Mouse (Mus musculus): ENCODE data around the gene Plod3. TPM values are rescaled to one million over a fixed set of nuclear protein-coding genes. Genes with fewer than 3 reads are reported as not detected.

Gene Plod3
- polyA plus RNA-seq, 1 experiment from 2014 or later, result 64.4 TPM

- 48% methylated on average over 8 of the region's 8 CpGs for WGBS
- no peaks in the 10 kb centered on the region for H3K27me3 ChIP-seq (ENCODE audit: insufficient read depth, low read length)
Observed at GRCm38 (mm10) chr5:137007276-137007675, 20.5 kb downstream of the Plod3 start.

GRCm38 (mm10) chr5:137009988-137010387 lies 23.2 kb downstream of the Plod3 start:
- H3K36me3 ChIP-seq (ENCODE audit: insufficient read depth, low read length), result no peaks in the 10 kb centered on the region
- 31% methylated on average over 3 of the region's 3 CpGs for WGBS
- no peak overlapping the region for H3K4me2 ChIP-seq (replicated peaks; ENCODE audit: low read depth, low read length)
- H3K9ac ChIP-seq (replicated peaks; ENCODE audit: low read length), result no peak overlapping the region
- no peaks in the 10 kb centered on the region for H3K9me3 ChIP-seq (ENCODE audit: low read length)
- no peak overlapping the region for H3K27ac ChIP-seq (ENCODE audit: low read length)
- H3K4me3 ChIP-seq (ENCODE audit: low read length), result no peak overlapping the region
- no peaks in the 10 kb centered on the region for H3K27me3 ChIP-seq (ENCODE audit: insufficient read depth, low read length)
- H3K4me1 ChIP-seq (ENCODE audit: insufficient read depth, low read length), result no peaks in the 10 kb centered on the region
- ATAC-seq (ENCODE audit: low FRiP score, low TSS enrichment), result no peak

More at GRCm38 (mm10) chr5:137007276-137007675, 20.5 kb downstream of the Plod3 start:
- Histone ChIP-seq H3K4me1 (ENCODE audit: insufficient read depth, low read length) (no peaks in the 10 kb centered on the region), H3K36me3 (ENCODE audit: insufficient read depth, low read length) (no peaks in the 10 kb centered on the region), H3K9me3 (ENCODE audit: low read length) (no peaks in the 10 kb centered on the region), H3K4me3 (ENCODE audit: low read length) (no peak overlapping the region), H3K4me2 (replicated peaks; ENCODE audit: low read depth, low read length) (no peak overlapping the region), H3K27ac (ENCODE audit: low read length) (no peak overlapping the region), H3K9ac (replicated peaks; ENCODE audit: low read length) (no peak overlapping the region)
- ATAC-seq (ENCODE audit: low FRiP score, low TSS enrichment), result no peak

GRCm38 (mm10) chr5:137012401-137012950 lies 25.7 kb downstream of the Plod3 start:
- no peak for ATAC-seq (ENCODE audit: low FRiP score, low TSS enrichment)
- Histone ChIP-seq H3K27me3 (ENCODE audit: insufficient read depth, low read length) (no peaks in the 10 kb centered on the region), H3K9ac (replicated peaks; ENCODE audit: low read length) (no peak overlapping the region), H3K36me3 (ENCODE audit: insufficient read depth, low read length) (no peaks in the 10 kb centered on the region), H3K4me3 (ENCODE audit: low read length) (no peak overlapping the region), H3K9me3 (ENCODE audit: low read length) (no peaks in the 10 kb centered on the region; the same call in 1 of the 2 replicates), H3K4me2 (replicated peaks; ENCODE audit: low read depth, low read length) (no peak overlapping the region), H3K4me1 (ENCODE audit: insufficient read depth, low read length) (no peaks in the 10 kb centered on the region), H3K27ac (ENCODE audit: low read length) (no peak overlapping the region)
- 70% methylated on average over 15 of the region's 15 CpGs for WGBS

GRCm38 (mm10) chr5:137015913-137016312 lies 29.1 kb downstream of the Plod3 start:
- Histone ChIP-seq H3K9me3 (ENCODE audit: low read length) (no peaks in the 10 kb centered on the region; the same call in 1 of the 2 replicates), H3K4me3 (ENCODE audit: low read length) (no peak overlapping the region), H3K36me3 (ENCODE audit: insufficient read depth, low read length) (no peaks in the 10 kb centered on the region), H3K9ac (replicated peaks; ENCODE audit: low read length) (no peak overlapping the region), H3K4me2 (replicated peaks; ENCODE audit: low read depth, low read length) (no peak overlapping the region), H3K27me3 (ENCODE audit: insufficient read depth, low read length) (no peaks in the 10 kb centered on the region), H3K4me1 (ENCODE audit: insufficient read depth, low read length) (no peaks in the 10 kb centered on the region), H3K27ac (ENCODE audit: low read length) (no peak overlapping the region)
- ATAC-seq (ENCODE audit: low FRiP score, low TSS enrichment), result no peak
- WGBS, result 94% methylated on average over 3 of the region's 3 CpGs

GRCm38 (mm10) chr5:137024318-137024717 lies 37.5 kb downstream of the Plod3 start:
- Histone ChIP-seq H3K4me1 (ENCODE audit: insufficient read depth, low read length) (peaks cover 13% of the 10 kb centered on the region), H3K9me3 (ENCODE audit: low read length) (no peaks in the 10 kb centered on the region), H3K27ac (ENCODE audit: low read length) (no peak overlapping the region), H3K27me3 (ENCODE audit: insufficient read depth, low read length) (peaks cover 54% of the 10 kb centered on the region), H3K4me3 (ENCODE audit: low read length) (no peak overlapping the region), H3K36me3 (ENCODE audit: insufficient read depth, low read length) (no peaks in the 10 kb centered on the region), H3K9ac (replicated peaks; ENCODE audit: low read length) (no peak overlapping the region), H3K4me2 (replicated peaks; ENCODE audit: low read depth, low read length) (no peak overlapping the region)
- WGBS, result 50% methylated on average over 3 of the region's 3 CpGs
- ATAC-seq (ENCODE audit: low FRiP score, low TSS enrichment), result no peak

- no peaks in the 10 kb centered on the region for H3K36me3 ChIP-seq (ENCODE audit: insufficient read depth, low read length)
- peaks cover 19% of the 10 kb centered on the region for H3K4me1 ChIP-seq (ENCODE audit: insufficient read depth, low read length)
- H3K9ac ChIP-seq (replicated peaks; ENCODE audit: low read length), result no peak overlapping the region
- no peak overlapping the region for H3K4me3 ChIP-seq (ENCODE audit: low read length)
- H3K4me2 ChIP-seq (replicated peaks; ENCODE audit: low read depth, low read length), result 0 out of 2 replicates have a peak overlapping the region, but pooled peaks have one; percentile 8
- H3K27me3 ChIP-seq (ENCODE audit: insufficient read depth, low read length), result peaks cover 60% of the 10 kb centered on the region
- no peaks in the 10 kb centered on the region for H3K9me3 ChIP-seq (ENCODE audit: low read length)
- H3K27ac ChIP-seq (ENCODE audit: low read length), result no peak overlapping the region
- no peak for ATAC-seq (ENCODE audit: low FRiP score, low TSS enrichment)
- WGBS, result 0% methylated on average over 23 of the region's 23 CpGs
Observed at GRCm38 (mm10) chr5:137025132-137025531, 38.3 kb downstream of the Plod3 start.

GRCm38 (mm10) chr5:137026092-137026491 lies 39.3 kb downstream of the Plod3 start, which contains the start of gene Vgf:
TSS of gene Vgf (plus strand) at chr5:137026392.
- H3K36me3 ChIP-seq (ENCODE audit: insufficient read depth, low read length), result no peaks in the 10 kb centered on the region
- peaks cover 70% of the 10 kb centered on the region for H3K27me3 ChIP-seq (ENCODE audit: insufficient read depth, low read length)
- no peak within 1 kb of the TSS for H3K9ac ChIP-seq (replicated peaks; ENCODE audit: low read length)
- 23% methylated on average over 4 of the region's 4 CpGs for WGBS
- ATAC-seq (ENCODE audit: low FRiP score, low TSS enrichment), result no peak
- no peaks in the 10 kb centered on the region for H3K9me3 ChIP-seq (ENCODE audit: low read length)
- no peak within 1 kb of the TSS for H3K27ac ChIP-seq (ENCODE audit: low read length)
- H3K4me1 ChIP-seq (ENCODE audit: insufficient read depth, low read length), result peaks cover 29% of the 10 kb centered on the region
- no peak within 1 kb of the TSS for H3K4me3 ChIP-seq (ENCODE audit: low read length)
- H3K4me2 ChIP-seq (replicated peaks; ENCODE audit: low read depth, low read length), result 0 out of 2 replicates have a peak within 1 kb of the TSS, but pooled peaks have one; percentile 8

GRCm38 (mm10) chr5:137028561-137029272 lies 41.9 kb downstream of the Plod3 start:
- Histone ChIP-seq H3K4me2 (replicated peaks; ENCODE audit: low read depth, low read length) (peak overlapping the region; percentile 6; the same call in 1 of the 2 replicates), H3K4me3 (ENCODE audit: low read length) (no peak overlapping the region), H3K9me3 (ENCODE audit: low read length) (no peaks in the 10 kb centered on the region), H3K27me3 (ENCODE audit: insufficient read depth, low read length) (peaks cover 81% of the 10 kb centered on the region), H3K9ac (replicated peaks; ENCODE audit: low read length) (no peak overlapping the region), H3K36me3 (ENCODE audit: insufficient read depth, low read length) (no peaks in the 10 kb centered on the region), H3K4me1 (ENCODE audit: insufficient read depth, low read length) (peaks cover 44% of the 10 kb centered on the region), H3K27ac (ENCODE audit: low read length) (no peak overlapping the region)
- 4% methylated on average over 28 of the region's 29 CpGs for WGBS
- ATAC-seq (ENCODE audit: low FRiP score, low TSS enrichment), result no peak

- H3K9ac ChIP-seq (replicated peaks; ENCODE audit: low read length), result no peak overlapping the region
- peaks cover 76% of the 10 kb centered on the region for H3K27me3 ChIP-seq (ENCODE audit: insufficient read depth, low read length)
Observed at GRCm38 (mm10) chr5:137029273-137029585, 42.4 kb downstream of the Plod3 start.

More at GRCm38 (mm10) chr5:137029273-137029585, 42.4 kb downstream of the Plod3 start:
- Histone ChIP-seq H3K9me3 (ENCODE audit: low read length) (no peaks in the 10 kb centered on the region), H3K27ac (ENCODE audit: low read length) (no peak overlapping the region), H3K4me3 (ENCODE audit: low read length) (peak overlapping the region; percentile 40), H3K4me2 (replicated peaks; ENCODE audit: low read depth, low read length) (peak overlapping the region; percentile 66), H3K4me1 (ENCODE audit: insufficient read depth, low read length) (peaks cover 44% of the 10 kb centered on the region), H3K36me3 (ENCODE audit: insufficient read depth, low read length) (no peaks in the 10 kb centered on the region)
- WGBS, result 2% methylated on average over 8 of the region's 8 CpGs
- no peak for ATAC-seq (ENCODE audit: low FRiP score, low TSS enrichment)

Data from kidney, embryonic 16.5 days (tissue).